Mouse (Mus musculus) forebrain, embryonic 15.5 days (tissue): ENCODE measurements at regions not wholly inside any gene's neighbourhood (a gene's known extent, or its start where the extent isn't known, plus 50 kb on each side); places are given as distances from the start of the nearest gene placed in this dataset.
"Not testable (repeated sequence)": the region's sequence is repeated elsewhere in the genome, so short reads cannot be mapped to it uniquely, and the experiment has no call there.

Source experiments
- ATAC-seq: fragments of 200-750 bp; cut with Nextera tagmentation; replicated peaks from 2 replicates; pipeline ENCODE4 v1.8.0; 2017; ENCODE audit warnings: mild to moderate bottlenecking, moderate TSS enrichment, moderate library complexity
- H3K27ac ChIP-seq: fragments of 300-500 bp; sonication (generic); replicated peaks from 2 replicates; pipeline ENCODE4 v1.5.1; 2015; ENCODE audit warnings: mild to moderate bottlenecking, inconsistent platforms
- H3K27me3 ChIP-seq: fragments of 300-500 bp; sonication (generic); 2 replicates; pipeline ENCODE4 v1.6.1; 2015; ENCODE audit warnings: inconsistent platforms
- H3K36me3 ChIP-seq: fragments of 300-500 bp; sonication (generic); 2 replicates; pipeline ENCODE4 v1.6.1; 2015; ENCODE audit warnings: mild to moderate bottlenecking, inconsistent platforms
- H3K4me1 ChIP-seq: fragments of 300-500 bp; sonication (generic); 2 replicates; pipeline ENCODE4 v1.6.1; 2015; ENCODE audit warnings: inconsistent platforms
- H3K4me2 ChIP-seq: fragments of 300-500 bp; sonication (generic); replicated peaks from 2 replicates; pipeline ENCODE4 v1.6.1; 2015; ENCODE audit warnings: mild to moderate bottlenecking, inconsistent platforms
- H3K4me3 ChIP-seq: fragments of 300-500 bp; sonication (generic); 2 replicates; pipeline ENCODE4 v1.5.1; 2015; ENCODE audit warnings: mild to moderate bottlenecking, inconsistent platforms
- H3K9ac ChIP-seq: fragments of 300-500 bp; sonication (generic); replicated peaks from 2 replicates; pipeline ENCODE4 v1.6.1; 2015; ENCODE audit warnings: mild to moderate bottlenecking, inconsistent platforms
- H3K9me3 ChIP-seq: fragments of 300-500 bp; sonication (generic); 2 replicates; pipeline ENCODE4 v1.6.1; 2016; ENCODE audit warnings: inconsistent platforms
- WGBS: fragments of 180-500 bp; shearing (Covaris S2); methylation state at CpG from one replicate; pipeline ENCODE4 v1.1.7; 2015; ENCODE audit warnings: mixed read lengths; 5-methylcytosine and 5-hydroxymethylcytosine counted together

GRCm38 (mm10) chr14:87612871-87613270 is 196.4 kb downstream of the Tdrd3 start:
- WGBS, result 88% methylated on average over 4 of the region's 4 CpGs
- ATAC-seq, result no peak
- H3K9me3 ChIP-seq, result no peaks in the 10 kb centered on the region

GRCm38 (mm10) chr14:87619368-87620035 is 203.1 kb downstream of the Tdrd3 start:
- ATAC-seq, result peak; percentile 69
- no peak overlapping the region for H3K27ac ChIP-seq
- H3K36me3 ChIP-seq, result no peaks in the 10 kb centered on the region
- no peaks in the 10 kb centered on the region; the same call in 1 of the 2 replicates for H3K4me1 ChIP-seq
- no peaks in the 10 kb centered on the region for H3K27me3 ChIP-seq
- WGBS, result 40% methylated on average over 5 of the region's 5 CpGs
- no peaks in the 10 kb centered on the region for H3K9me3 ChIP-seq
- no peak overlapping the region for H3K4me2 ChIP-seq
- H3K4me3 ChIP-seq, result no peak overlapping the region
- no peak overlapping the region for H3K9ac ChIP-seq

More at GRCm38 (mm10) chr14:87612871-87613270, 196.4 kb downstream of the Tdrd3 start:
- Histone ChIP-seq H3K36me3 (no peaks in the 10 kb centered on the region), H3K9ac (no peak overlapping the region), H3K27me3 (no peaks in the 10 kb centered on the region), H3K4me2 (no peak overlapping the region), H3K4me3 (no peak overlapping the region), H3K4me1 (no peaks in the 10 kb centered on the region), H3K27ac (no peak overlapping the region)

- Histone ChIP-seq H3K27ac (no peak overlapping the region), H3K27me3 (no peaks in the 10 kb centered on the region), H3K4me1 (no peaks in the 10 kb centered on the region), H3K9ac (no peak overlapping the region), H3K4me2 (no peak overlapping the region), H3K4me3 (no peak overlapping the region), H3K9me3 (no peaks in the 10 kb centered on the region), H3K36me3 (no peaks in the 10 kb centered on the region)
- WGBS, result 66% methylated on average over 7 of the region's 7 CpGs
- 0 out of 2 replicates have a peak, but pooled peaks have one; percentile 35 for ATAC-seq
Observed at GRCm38 (mm10) chr14:87631078-87631813, 214.8 kb downstream of the Tdrd3 start.

- Histone ChIP-seq H3K27ac (no peak overlapping the region), H3K4me3 (no peak overlapping the region), H3K36me3 (no peaks in the 10 kb centered on the region), H3K4me1 (no peaks in the 10 kb centered on the region), H3K4me2 (no peak overlapping the region), H3K27me3 (no peaks in the 10 kb centered on the region), H3K9me3 (no peaks in the 10 kb centered on the region), H3K9ac (no peak overlapping the region)
- ATAC-seq, result no peak
- 24% methylated on average over 3 of the region's 3 CpGs for WGBS
Observed at GRCm38 (mm10) chr14:87634596-87634995, 218.2 kb downstream of the Tdrd3 start.

- Histone ChIP-seq H3K27me3 (no peaks in the 10 kb centered on the region), H3K9me3 (no peaks in the 10 kb centered on the region), H3K4me3 (no peak overlapping the region), H3K27ac (no peak overlapping the region), H3K4me1 (no peaks in the 10 kb centered on the region), H3K4me2 (no peak overlapping the region), H3K36me3 (no peaks in the 10 kb centered on the region), H3K9ac (no peak overlapping the region)
- no peak for ATAC-seq
- 87% methylated on average over 2 of the region's 2 CpGs for whole genome bisulfite sequencing
Observed at GRCm38 (mm10) chr14:87637131-87637530, 220.7 kb downstream of the Tdrd3 start.

GRCm38 (mm10) chr14:87667910-87668309 is 251.5 kb downstream of the Tdrd3 start:
- H3K27me3 ChIP-seq, result no peaks in the 10 kb centered on the region
- no peaks in the 10 kb centered on the region for H3K4me1 ChIP-seq
- WGBS, result 88% methylated on average over 2 of the region's 2 CpGs
- H3K9me3 ChIP-seq, result no peaks in the 10 kb centered on the region
- no peaks in the 10 kb centered on the region for H3K36me3 ChIP-seq
- no peak overlapping the region for H3K27ac ChIP-seq
- no peak for ATAC-seq
- no peak overlapping the region for H3K4me2 ChIP-seq
- H3K9ac ChIP-seq, result no peak overlapping the region
- no peak overlapping the region for H3K4me3 ChIP-seq

GRCm38 (mm10) chr14:87669496-87669895 is 253.1 kb downstream of the Tdrd3 start:
- no peak overlapping the region for H3K27ac ChIP-seq
- no peak overlapping the region for H3K4me3 ChIP-seq
- no peak; the same call in 1 of the 2 replicates for ATAC-seq
- H3K27me3 ChIP-seq, result no peaks in the 10 kb centered on the region
- H3K9ac ChIP-seq, result no peak overlapping the region
- no peaks in the 10 kb centered on the region for H3K9me3 ChIP-seq
- 91% methylated on average over 2 of the region's 2 CpGs for WGBS
- H3K36me3 ChIP-seq, result no peaks in the 10 kb centered on the region
- H3K4me2 ChIP-seq, result no peak overlapping the region
- no peaks in the 10 kb centered on the region for H3K4me1 ChIP-seq

- Histone ChIP-seq H3K4me3 (no peak overlapping the region), H3K4me1 (no peaks in the 10 kb centered on the region), H3K9ac (no peak overlapping the region), H3K27ac (no peak overlapping the region), H3K27me3 (no peaks in the 10 kb centered on the region), H3K4me2 (no peak overlapping the region), H3K9me3 (no peaks in the 10 kb centered on the region), H3K36me3 (no peaks in the 10 kb centered on the region)
- ATAC-seq, result peak; percentile 57
- 64% methylated on average over 3 of the region's 3 CpGs for WGBS
Observed at GRCm38 (mm10) chr14:87680788-87681187, 264.3 kb downstream of the Tdrd3 start.

GRCm38 (mm10) chr14:87683091-87683806 is 266.8 kb downstream of the Tdrd3 start:
- not testable (repeated sequence) for H3K9ac ChIP-seq, H3K4me2 ChIP-seq, H3K4me1 ChIP-seq, H3K36me3 ChIP-seq, H3K27me3 ChIP-seq, H3K4me3 ChIP-seq, H3K27ac ChIP-seq, H3K9me3 ChIP-seq, ATAC-seq
- 80% methylated on average over 4 of the region's 4 CpGs for WGBS

- Histone ChIP-seq H3K36me3 (no peaks in the 10 kb centered on the region), H3K4me2 (no peak overlapping the region), H3K4me1 (no peaks in the 10 kb centered on the region), H3K4me3 (no peak overlapping the region), H3K9ac (no peak overlapping the region), H3K9me3 (no peaks in the 10 kb centered on the region), H3K27me3 (no peaks in the 10 kb centered on the region), H3K27ac (no peak overlapping the region)
- WGBS, result 90% methylated on average over 3 of the region's 3 CpGs
- ATAC-seq, result no peak
Observed at GRCm38 (mm10) chr14:87689866-87690265, 273.4 kb downstream of the Tdrd3 start.

GRCm38 (mm10) chr14:87736456-87736855 is 320.0 kb downstream of the Tdrd3 start:
- no peak overlapping the region for H3K9ac ChIP-seq
- H3K36me3 ChIP-seq, result no peaks in the 10 kb centered on the region
- H3K9me3 ChIP-seq, result no peaks in the 10 kb centered on the region
- no peak overlapping the region for H3K4me3 ChIP-seq
- no peak for ATAC-seq
- no peak overlapping the region for H3K4me2 ChIP-seq
- H3K4me1 ChIP-seq, result no peaks in the 10 kb centered on the region
- no peak overlapping the region for H3K27ac ChIP-seq
- WGBS, result 88% methylated on average over 1 of the region's 1 CpGs
- no peaks in the 10 kb centered on the region for H3K27me3 ChIP-seq

GRCm38 (mm10) chr14:87745524-87745923 is 329.1 kb downstream of the Tdrd3 start:
- Histone ChIP-seq H3K27ac (no peak overlapping the region), H3K36me3 (no peaks in the 10 kb centered on the region), H3K4me3 (no peak overlapping the region), H3K4me2 (no peak overlapping the region), H3K4me1 (peaks cover 5% of the 10 kb centered on the region; the same call in 1 of the 2 replicates), H3K9ac (no peak overlapping the region), H3K27me3 (no peaks in the 10 kb centered on the region), H3K9me3 (no peaks in the 10 kb centered on the region)
- 17% methylated on average over 8 of the region's 8 CpGs for WGBS
- ATAC-seq, result peak; percentile 54; the same call in 1 of the 2 replicates
